ENCODE assay signal across 8 mouse cellular contexts in genomic region chr7:44854356-44855031, GRCm38 (mm10). TPM values are rescaled to one million over a fixed set of nuclear protein-coding genes. Genes with fewer than 3 reads are reported as not detected.
A peak's percentile ranks its signal among the peaks of the same experiment; 100 is the strongest.
DNase-seq lines count a peak whose midpoint lies in the region; ATAC-seq and TF ChIP-seq lines count a peak whose summit lies in the region.

No protein-coding gene starts in this region.

- ATAC-seq in forebrain, embryonic 15.5 days (replicated peaks) = no peak
- peak; percentile 32 to 46 for ATAC-seq in hematopoietic stem cell, adult 5-6 weeks (replicated peaks in 1 of 2; ENCODE audit: insufficient read depth in 1 of 2, low FRiP score in 2 of 2, low TSS enrichment in 1 of 2, low read depth in 1 of 2, poor library complexity in 2 of 2, severe bottlenecking in 2 of 2)

- peaks cover 28% of the 10 kb centered on the region for H3K79me2 ChIP-seq in MEL (ENCODE audit: control insufficient read depth, insufficient read depth, low read length, poor library complexity)

- no peak for TF ChIP-seq EP300 in MEL (IDR thresholded peaks at IDR 0.05; ENCODE audit: low read depth in 1 of 2, low read length in 2 of 2)

- TF ChIP-seq POLR2A in MEL (IDR thresholded peaks at IDR 0.05; ENCODE audit: control insufficient read depth in 1 of 2, insufficient read depth in 1 of 2, low read depth in 1 of 2, low read length in 2 of 2, poor library complexity in 1 of 2) = peak in 1 of 2 experiments; percentile 14; a peak in 1 of 4 replicates

- no peak overlapping the region for H3K9ac ChIP-seq in MEL (ENCODE audit: control insufficient read depth, low read depth, low read length, poor library complexity, severe bottlenecking)
- H3K9ac ChIP-seq in forebrain, embryonic 15.5 days (replicated peaks) = peak overlapping the region; percentile 60

- H3K27me3 ChIP-seq in MEL (ENCODE audit: control insufficient read depth in 1 of 2, insufficient read depth in 2 of 2, low read length in 2 of 2) = no peaks in the 10 kb centered on the region
- no peaks in the 10 kb centered on the region for H3K27me3 ChIP-seq in forebrain, embryonic 15.5 days

- TF ChIP-seq CTCF in MEL (IDR thresholded peaks at IDR 0.05 in 2 of 3, conservative IDR thresholded peaks at IDR 0.05 in 1 of 3; ENCODE audit: control insufficient read depth in 1 of 3, insufficient read depth in 1 of 3, low read depth in 2 of 3, low read length in 3 of 3, poor library complexity in 1 of 3, severe bottlenecking in 1 of 3) = no peak

- H3K4me2 ChIP-seq in forebrain, embryonic 15.5 days (replicated peaks) = peak overlapping the region; percentile 77

- no peaks in the 10 kb centered on the region for H3K9me3 ChIP-seq in MEL (replicated peaks; ENCODE audit: insufficient read depth, low read length)
- H3K9me3 ChIP-seq in forebrain, embryonic 15.5 days = no peaks in the 10 kb centered on the region

- H3K4me3 ChIP-seq in MEL (ENCODE audit: control insufficient read depth in 1 of 2, insufficient read depth in 1 of 2, low read depth in 2 of 2, low read length in 2 of 2) = no peak overlapping the region
- H3K4me3 ChIP-seq in forebrain, embryonic 15.5 days = peak overlapping the region; percentile 48

- H3K27ac ChIP-seq in MEL (ENCODE audit: control insufficient read depth, low read depth, low read length) = no peak overlapping the region
- peak overlapping the region; percentile 86 for H3K27ac ChIP-seq in forebrain, embryonic 15.5 days (replicated peaks)

- peaks cover 0 to 20% of the 10 kb centered on the region in 2 experiments; a peak in 2 of 4 replicates for H3K36me3 ChIP-seq in MEL (ENCODE audit: control insufficient read depth in 1 of 2, insufficient read depth in 2 of 2, low read length in 2 of 2)
- H3K36me3 ChIP-seq in forebrain, embryonic 15.5 days = no peaks in the 10 kb centered on the region; the same call in 1 of the 2 replicates

- H3K4me1 ChIP-seq in MEL (ENCODE audit: control insufficient read depth in 1 of 2, insufficient read depth in 2 of 2, low read length in 2 of 2) = peaks cover 5 to 31% of the 10 kb centered on the region in 2 experiments
- H3K4me1 ChIP-seq in forebrain, embryonic 15.5 days = peaks cover 63% of the 10 kb centered on the region

- WGBS in forebrain, embryonic 15.5 days = 1% methylated on average over 45 of the region's 45 CpGs

- no peak for DNase-seq in MEL (ENCODE audit: low read depth, low spot score)
- peak; percentile 83 to 85 for DNase-seq in cerebellum, adult 18-20 months
- DNase-seq in layer of hippocampus, postnatal 10 days (ENCODE audit: low spot score in 2 of 2) = peak; percentile 73 to 80
- peak; percentile 93 for DNase-seq in lung, postnatal 36 days
- peak; percentile 89 for DNase-seq in ovary, postnatal 36 days (ENCODE audit: low spot score)
- peak; percentile 85 for DNase-seq in thymus, postnatal 14 days

- no peak for TF ChIP-seq RAD21 in MEL (IDR thresholded peaks at IDR 0.05; ENCODE audit: low read depth, low read length)

TF ChIP-seq in MEL, 35 proteins besides CTCF, POLR2A, EP300 and RAD21:
- no peak for TF ChIP-seq E2F4 (IDR thresholded peaks at IDR 0.05; ENCODE audit: borderline replicate concordance, low read depth, low read length)
- TF ChIP-seq MYB (IDR thresholded peaks at IDR 0.05; ENCODE audit: low read depth, low read length) = no peak
- TF ChIP-seq USF1 (IDR thresholded peaks at IDR 0.05; ENCODE audit: low read depth, low read length) = 0 out of 2 replicates have a peak, but pooled peaks have one; percentile 36
- TF ChIP-seq GATA1 (IDR thresholded peaks at IDR 0.05; ENCODE audit: low read depth, low read length) = no peak

RNA-seq across cellular contexts. Expression of gene Pnkp, which starts 2.4 kb away (rescaled TPM):
- total RNA-seq in MEL (2012; rRNA removed) = 39.3 and 49.9 TPM in 2 replicates
- polyA plus RNA-seq in MEL (2012; ENCODE audit: insufficient read depth in 1 of 2, insufficient read length in 2 of 2, low read depth in 1 of 2, low replicate concordance in 2 of 2, missing spikeins in 1 of 2) = 10 to 100 TPM in 1 of 2 experiments, not detected in 1; 45.6 TPM
- 32.1 and 35.3 TPM in 2 replicates for polyA plus RNA-seq in forebrain, embryonic 15.5 days (2015; fragmentation: Nextera tagmentation; extraction: Ambion mirVana)
- total RNA-seq in hematopoietic stem cell, adult 5-6 weeks (2017) = 27.8 and 30.0 TPM in 2 replicates
- total RNA-seq in layer of hippocampus, postnatal 10 days (2021) = 10 to 100 TPM; 32.6 to 38.4 TPM

RNA-seq across cellular contexts. Expression of gene Tbc1d17, which starts 5.6 kb away (rescaled TPM):
- total RNA-seq in MEL (2012; rRNA removed) = 16.7 and 16.9 TPM in 2 replicates
- 10 to 100 TPM in 1 of 2 experiments, not detected in 1; 29.5 TPM for polyA plus RNA-seq in MEL (2012; ENCODE audit: insufficient read depth in 1 of 2, insufficient read length in 2 of 2, low read depth in 1 of 2, low replicate concordance in 2 of 2, missing spikeins in 1 of 2)
- 119 and 120 TPM in 2 replicates for polyA plus RNA-seq in forebrain, embryonic 15.5 days (2015; fragmentation: Nextera tagmentation; extraction: Ambion mirVana)
- 21.6 and 29.3 TPM in 2 replicates for total RNA-seq in hematopoietic stem cell, adult 5-6 weeks (2017)
- total RNA-seq in layer of hippocampus, postnatal 10 days (2021) = 10 to 100 TPM; 41.2 to 53.3 TPM

RNA-seq across cellular contexts. Expression of gene Akt1s1, which starts 5.7 kb away (rescaled TPM):
- total RNA-seq in MEL (2012; rRNA removed) = 32.0 and 37.3 TPM in 2 replicates
- 10 to 100 TPM in 1 of 2 experiments, not detected in 1; 71.8 TPM for polyA plus RNA-seq in MEL (2012; ENCODE audit: insufficient read depth in 1 of 2, insufficient read length in 2 of 2, low read depth in 1 of 2, low replicate concordance in 2 of 2, missing spikeins in 1 of 2)
- 118 and 120 TPM in 2 replicates for polyA plus RNA-seq in forebrain, embryonic 15.5 days (2015; fragmentation: Nextera tagmentation; extraction: Ambion mirVana)
- total RNA-seq in hematopoietic stem cell, adult 5-6 weeks (2017) = 32.6 and 38.0 TPM in 2 replicates
- 10 to 100 TPM; 85.8 to 95.5 TPM for total RNA-seq in layer of hippocampus, postnatal 10 days (2021)

RNA-seq across cellular contexts. Expression of gene Ptov1, which starts 15.1 kb away (rescaled TPM):
- 44.1 and 46.4 TPM in 2 replicates for total RNA-seq in MEL (2012; rRNA removed)
- polyA plus RNA-seq in MEL (2012; ENCODE audit: insufficient read depth in 1 of 2, insufficient read length in 2 of 2, low read depth in 1 of 2, low replicate concordance in 2 of 2, missing spikeins in 1 of 2) = 100 to 1,000 TPM in 1 of 2 experiments, not detected in 1; 168 TPM
- 583 and 618 TPM in 2 replicates for polyA plus RNA-seq in forebrain, embryonic 15.5 days (2015; fragmentation: Nextera tagmentation; extraction: Ambion mirVana)
- 41.8 and 54.1 TPM in 2 replicates for total RNA-seq in hematopoietic stem cell, adult 5-6 weeks (2017)
- total RNA-seq in layer of hippocampus, postnatal 10 days (2021) = 100 to 1,000 TPM; 278 to 304 TPM

RNA-seq across cellular contexts. Expression of gene Med25, which starts 38.0 kb away (rescaled TPM):
- total RNA-seq in MEL (2012; rRNA removed) = 50.5 and 53.9 TPM in 2 replicates
- 100 to 1,000 TPM in 1 of 2 experiments, not detected in 1; 118 TPM for polyA plus RNA-seq in MEL (2012; ENCODE audit: insufficient read depth in 1 of 2, insufficient read length in 2 of 2, low read depth in 1 of 2, low replicate concordance in 2 of 2, missing spikeins in 1 of 2)
- 164 and 166 TPM in 2 replicates for polyA plus RNA-seq in forebrain, embryonic 15.5 days (2015; fragmentation: Nextera tagmentation; extraction: Ambion mirVana)
- total RNA-seq in hematopoietic stem cell, adult 5-6 weeks (2017) = 6.7 and 11.8 TPM in 2 replicates
- 100 to 1,000 TPM; 107 to 114 TPM for total RNA-seq in layer of hippocampus, postnatal 10 days (2021)
